ENCODE assay signal across 20 mouse cellular contexts in genomic region chr6:103610656-103611055, GRCm38 (mm10).
A peak's percentile ranks its signal among the peaks of the same experiment; 100 is the strongest.
DNase-seq lines count a peak whose midpoint lies in the region; ATAC-seq lines count a peak whose summit lies in the region.
"Had no signal": no experiment of that assay in that cellular context is flagged by ENCODE, and none has a peak within 500 bp of the region (broad histone marks: within the 10 kb centered on the region; RNA-seq: fewer than 3 reads in every experiment).

No protein-coding gene starts in this region.

- H3K27ac ChIP-seq in hindbrain, embryonic 15.5 days (replicated peaks), result no peak overlapping the region
- H3K27ac ChIP-seq in hindbrain, embryonic 10.5 days, result no peak overlapping the region
- no peak overlapping the region for H3K27ac ChIP-seq in neural tube, embryonic 13.5 days (replicated peaks)
- H3K27ac ChIP-seq in neural tube, embryonic 15.5 days (replicated peaks), result no peak overlapping the region
- H3K27ac ChIP-seq: embryonic facial prominence, embryonic 13.5 days; embryonic facial prominence, embryonic 15.5 days; forebrain, embryonic 10.5 days; forebrain, embryonic 12.5 days had no signal

- H3K9me3 ChIP-seq in hindbrain, embryonic 15.5 days, result no peaks in the 10 kb centered on the region
- H3K9me3 ChIP-seq in hindbrain, embryonic 10.5 days, result no peaks in the 10 kb centered on the region
- H3K9me3 ChIP-seq in neural tube, embryonic 13.5 days, result no peaks in the 10 kb centered on the region
- no peaks in the 10 kb centered on the region for H3K9me3 ChIP-seq in neural tube, embryonic 15.5 days (replicated peaks)
- H3K9me3 ChIP-seq: embryonic facial prominence, embryonic 13.5 days; embryonic facial prominence, embryonic 15.5 days; forebrain, embryonic 10.5 days; forebrain, embryonic 12.5 days had no signal

- no peak overlapping the region for H3K9ac ChIP-seq in hindbrain, embryonic 15.5 days
- no peak overlapping the region for H3K9ac ChIP-seq in neural tube, embryonic 13.5 days
- no peak overlapping the region for H3K9ac ChIP-seq in neural tube, embryonic 15.5 days (replicated peaks)
- H3K9ac ChIP-seq: embryonic facial prominence, embryonic 13.5 days; embryonic facial prominence, embryonic 15.5 days; forebrain, embryonic 12.5 days had no signal

- WGBS in hindbrain, embryonic 15.5 days, result 49% methylated on average over 3 of the region's 3 CpGs
- WGBS in hindbrain, embryonic 10.5 days, result 87% methylated on average over 3 of the region's 3 CpGs
- WGBS in neural tube, embryonic 13.5 days, result 59% methylated on average over 3 of the region's 3 CpGs
- WGBS in neural tube, embryonic 15.5 days, result 48% methylated on average over 3 of the region's 3 CpGs

- H3K4me1 ChIP-seq in hindbrain, embryonic 15.5 days (replicated peaks), result peaks cover 9% of the 10 kb centered on the region
- peaks cover 9% of the 10 kb centered on the region for H3K4me1 ChIP-seq in hindbrain, embryonic 10.5 days (replicated peaks)
- H3K4me1 ChIP-seq in neural tube, embryonic 13.5 days (replicated peaks), result peaks cover 28% of the 10 kb centered on the region
- H3K4me1 ChIP-seq in neural tube, embryonic 15.5 days, result peaks cover 8% of the 10 kb centered on the region
- H3K4me1 ChIP-seq: embryonic facial prominence, embryonic 13.5 days; embryonic facial prominence, embryonic 15.5 days had no signal

- no peak overlapping the region for H3K4me2 ChIP-seq in hindbrain, embryonic 15.5 days
- H3K4me2 ChIP-seq in neural tube, embryonic 13.5 days, result no peak overlapping the region
- H3K4me2 ChIP-seq in neural tube, embryonic 15.5 days, result no peak overlapping the region
- H3K4me2 ChIP-seq: embryonic facial prominence, embryonic 13.5 days; embryonic facial prominence, embryonic 15.5 days; forebrain, embryonic 12.5 days had no signal

- ATAC-seq in hindbrain, embryonic 15.5 days (ENCODE audit: low FRiP score, low read depth), result peak; percentile 30; the same call in 1 of the 2 replicates
- 0 out of 2 replicates have a peak, but pooled peaks have one; percentile 52 for ATAC-seq in neural tube, embryonic 13.5 days (ENCODE audit: low read depth)
- ATAC-seq in neural tube, embryonic 15.5 days (ENCODE audit: low FRiP score), result no peak
- ATAC-seq: forebrain, embryonic 16.5 days had no signal

- H3K36me3 ChIP-seq in hindbrain, embryonic 15.5 days, result no peaks in the 10 kb centered on the region
- no peaks in the 10 kb centered on the region for H3K36me3 ChIP-seq in hindbrain, embryonic 10.5 days
- H3K36me3 ChIP-seq in neural tube, embryonic 13.5 days, result no peaks in the 10 kb centered on the region
- H3K36me3 ChIP-seq in neural tube, embryonic 15.5 days, result no peaks in the 10 kb centered on the region
- H3K36me3 ChIP-seq: embryonic facial prominence, embryonic 13.5 days; embryonic facial prominence, embryonic 15.5 days; forebrain, embryonic 10.5 days; forebrain, embryonic 12.5 days had no signal

- DNase-seq in hindbrain, embryonic 10.5 days (ENCODE audit: low spot score), result no peak
- DNase-seq: adrenal gland, adult 2 months; adrenal gland, postnatal 10 days; adrenal gland, postnatal 25 days; cerebellum, adult 11 months; cerebellum, adult 18-20 months; cerebellum, adult 8-10 months; cerebellum, adult 9-11 months; cerebellum, postnatal 14 days; cerebellum, postnatal 36 days; embryo, embryonic 11 days had no signal

- no peak overlapping the region for H3K4me3 ChIP-seq in hindbrain, embryonic 15.5 days
- H3K4me3 ChIP-seq in hindbrain, embryonic 10.5 days, result no peak overlapping the region
- H3K4me3 ChIP-seq in neural tube, embryonic 13.5 days, result no peak overlapping the region
- H3K4me3 ChIP-seq in neural tube, embryonic 15.5 days (replicated peaks), result no peak overlapping the region
- H3K4me3 ChIP-seq: embryonic facial prominence, embryonic 13.5 days; embryonic facial prominence, embryonic 15.5 days; erythroblast, embryonic 14.5 days; forebrain, embryonic 10.5 days; forebrain, embryonic 12.5 days had no signal

- H3K27me3 ChIP-seq in hindbrain, embryonic 15.5 days, result no peaks in the 10 kb centered on the region
- no peaks in the 10 kb centered on the region for H3K27me3 ChIP-seq in hindbrain, embryonic 10.5 days (ENCODE audit: insufficient read depth, poor library complexity, severe bottlenecking)
- no peaks in the 10 kb centered on the region for H3K27me3 ChIP-seq in neural tube, embryonic 13.5 days
- H3K27me3 ChIP-seq in neural tube, embryonic 15.5 days (replicated peaks), result no peaks in the 10 kb centered on the region
- H3K27me3 ChIP-seq: embryonic facial prominence, embryonic 13.5 days; embryonic facial prominence, embryonic 15.5 days; forebrain, embryonic 12.5 days had no signal
